Mouse (Mus musculus) myocyte (in vitro differentiated cells): ENCODE data around the gene Mettl13.

Experiments used
- E2F4 ChIP-seq: IDR thresholded peaks from one replicate; pipeline ENCODE4 v1.6.1; 2011; ENCODE audit warnings: mild to moderate bottlenecking, control low read depth, moderate library complexity; ENCODE audit not compliant: insufficient read depth
- MAX ChIP-seq: IDR thresholded peaks from one replicate; pipeline ENCODE4 v1.6.1; 2011; ENCODE audit warnings: low read depth, mild to moderate bottlenecking, control low read depth
- POLR2A ChIP-seq: IDR thresholded peaks from one replicate; pipeline ENCODE4 v1.6.1; 2011; ENCODE audit warnings: low read depth, mild to moderate bottlenecking, control low read depth, moderate library complexity; ENCODE audit not compliant: insufficient read length
- POLR2AphosphoS2 ChIP-seq: IDR thresholded peaks from one replicate; pipeline ENCODE4 v1.6.1; 2011; ENCODE audit warnings: low read depth, control low read depth; ENCODE audit not compliant: insufficient read length
- TCF12 ChIP-seq: IDR thresholded peaks from one replicate; pipeline ENCODE4 v1.6.1; 2011; ENCODE audit warnings: mild to moderate bottlenecking, control low read depth; ENCODE audit not compliant: poor library complexity, insufficient read depth, severe bottlenecking
- TCF3 ChIP-seq: IDR thresholded peaks from one replicate; pipeline ENCODE4 v1.6.1; 2011; ENCODE audit warnings: low read depth, control low read depth; ENCODE audit not compliant: insufficient read length
- USF1 ChIP-seq: IDR thresholded peaks from one replicate; pipeline ENCODE4 v1.6.1; 2011; ENCODE audit warnings: low read depth, mild to moderate bottlenecking, control low read depth, moderate library complexity

GRCm38 (mm10) chr1:162575098-162575497 is 26.7 kb upstream of the Mettl13 start:
- TF ChIP-seq TCF12 (no peak), MAX (no peak), POLR2A (no peak), E2F4 (no peak), TCF3 (no peak), USF1 (no peak), POLR2AphosphoS2 (no peak)
